Mouse (Mus musculus) layer of hippocampus, adult 9-11 months (tissue): ENCODE measurements around the gene Gm17428.
"Not testable (repeated sequence)": the region's sequence is repeated elsewhere in the genome, so short reads cannot be mapped to it uniquely, and the experiment has no call there.

ENCODE experiments used
- DNase-seq: peaks from one replicate; pipeline ENCODE4 v3.0.0; 2022

Gene Gm17428

GRCm38 (mm10) chr14:54953664-54954206, 23.0 kb upstream of the Gm17428 start:
- no peak for DNase-seq

- DNase-seq, result no peak
These were observed 22.3 kb upstream of the Gm17428 start for GRCm38 (mm10) chr14:54954474-54954873.

- DNase-seq, result no peak
These were observed 21.3 kb upstream of the Gm17428 start for GRCm38 (mm10) chr14:54955481-54955880.

- no peak for DNase-seq
These were observed 20.2 kb upstream of the Gm17428 start for GRCm38 (mm10) chr14:54956533-54956932.

GRCm38 (mm10) chr14:54958503-54958902, 18.2 kb upstream of the Gm17428 start:
- DNase-seq, result no peak

GRCm38 (mm10) chr14:54959197-54959596, 17.5 kb upstream of the Gm17428 start:
- DNase-seq, result no peak

- not testable (repeated sequence) for DNase-seq
These were observed 16.7 kb upstream of the Gm17428 start for GRCm38 (mm10) chr14:54959853-54960613.

- peak; percentile 45 for DNase-seq
These were observed 16.0 kb upstream of the Gm17428 start for GRCm38 (mm10) chr14:54960769-54961168.

GRCm38 (mm10) chr14:54961487-54961886, 15.2 kb upstream of the Gm17428 start:
- DNase-seq, result no peak

- DNase-seq, result no peak
These were observed 14.0 kb upstream of the Gm17428 start for GRCm38 (mm10) chr14:54962714-54963113.

GRCm38 (mm10) chr14:54963727-54964126, 13.0 kb upstream of the Gm17428 start:
- DNase-seq, result no peak

GRCm38 (mm10) chr14:54965044-54965443, 11.7 kb upstream of the Gm17428 start:
- no peak for DNase-seq

- DNase-seq, result no peak
These were observed 11.1 kb upstream of the Gm17428 start for GRCm38 (mm10) chr14:54965631-54966030.

- no peak for DNase-seq
These were observed 10.3 kb upstream of the Gm17428 start, which contains the start of gene Myh6 for GRCm38 (mm10) chr14:54966320-54966977. Gene Myh6, minus strand, starts transcription at chr14:54966927.

- no peak for DNase-seq
These were observed 8.9 kb upstream of the Gm17428 start for GRCm38 (mm10) chr14:54967874-54968273.

- no peak for DNase-seq
These were observed 8.4 kb upstream of the Gm17428 start for GRCm38 (mm10) chr14:54968344-54968743.

- DNase-seq, result not testable (repeated sequence)
These were observed 3.9 kb upstream of the Gm17428 start for GRCm38 (mm10) chr14:54972786-54973185.

GRCm38 (mm10) chr14:54974068-54974791, 2.5 kb upstream of the Gm17428 start:
- DNase-seq, result peak; percentile 40

GRCm38 (mm10) chr14:54978664-54979063, 1.9 kb downstream of the Gm17428 start:
- no peak for DNase-seq

- DNase-seq, result no peak
These were observed 5.2 kb downstream of the Gm17428 start for GRCm38 (mm10) chr14:54981934-54982333.

- not testable (repeated sequence) for DNase-seq
These were observed 11.7 kb downstream of the Gm17428 start for GRCm38 (mm10) chr14:54988350-54988874.

- DNase-seq, result no peak
These were observed 12.1 kb downstream of the Gm17428 start for GRCm38 (mm10) chr14:54988882-54989281.

- DNase-seq, result no peak
These were observed 13.2 kb downstream of the Gm17428 start for GRCm38 (mm10) chr14:54989886-54990441.
